Mouse (Mus musculus): Measurements from ENCODE around the gene Tsga10.
A peak's percentile ranks its signal among the peaks of the same experiment; 100 is the strongest.
"Not testable (repeated sequence)": the region's sequence is repeated elsewhere in the genome, so short reads cannot be mapped to it uniquely, and the experiment has no call there.

Gene Tsga10

GRCm38 (mm10) chr1:37719761-37720640 is 146.2 kb downstream of the Tsga10 start, which contains the start of gene 2010300C02Rik:
Gene 2010300C02Rik (minus strand): TSS chr1:37720085.
- peak; percentile 72 to 76 for DNase-seq (ENCODE audit: low spot score in 2 of 2)

- DNase-seq (ENCODE audit: low spot score in 2 of 2) = no peak
Measured at GRCm38 (mm10) chr1:37719030-37719723, 147.1 kb downstream of the Tsga10 start.

- DNase-seq (ENCODE audit: low spot score in 2 of 2) = no peak
Measured at GRCm38 (mm10) chr1:37718516-37718915, 147.7 kb downstream of the Tsga10 start.

GRCm38 (mm10) chr1:37717415-37718195 is 148.6 kb downstream of the Tsga10 start:
- no peak for DNase-seq (ENCODE audit: low spot score in 2 of 2)

- DNase-seq (ENCODE audit: low spot score in 2 of 2) = not testable (repeated sequence)
Measured at GRCm38 (mm10) chr1:37712357-37712737, 153.9 kb downstream of the Tsga10 start.

GRCm38 (mm10) chr1:37711596-37712356 is 154.5 kb downstream of the Tsga10 start:
- no peak for DNase-seq (ENCODE audit: low spot score in 2 of 2)

- DNase-seq (ENCODE audit: low spot score in 2 of 2) = no peak
Measured at GRCm38 (mm10) chr1:37711082-37711481, 155.1 kb downstream of the Tsga10 start.

- no peak for DNase-seq (ENCODE audit: low spot score in 2 of 2)
Measured at GRCm38 (mm10) chr1:37709736-37710135, 156.5 kb downstream of the Tsga10 start.

- DNase-seq (ENCODE audit: low spot score in 2 of 2) = no peak
Measured at GRCm38 (mm10) chr1:37708270-37708955, 157.8 kb downstream of the Tsga10 start.
